Mouse (Mus musculus) embryonic facial prominence, embryonic 15.5 days (tissue): ENCODE measurements at regions not wholly inside any gene's neighbourhood (a gene's known extent, or its start where the extent isn't known, plus 50 kb on each side); places are given as distances from the start of the nearest gene placed in this dataset.

Experiments used
- ATAC-seq: fragments of 200-750 bp; cut with Nextera tagmentation; 2 replicates; pipeline ENCODE4 v1.8.0; 2017; ENCODE audit warnings: low read depth, moderate TSS enrichment; ENCODE audit not compliant: insufficient number of reproducible peaks, low FRiP score, low TSS enrichment
- H3K27ac ChIP-seq: fragments of 300-500 bp; sonication (generic); replicated peaks from 2 replicates; pipeline ENCODE4 v1.5.1; 2015; ENCODE audit warnings: mild to moderate bottlenecking, inconsistent platforms
- H3K27me3 ChIP-seq: fragments of 300-500 bp; sonication (generic); 2 replicates; pipeline ENCODE4 v1.6.1; 2015; ENCODE audit warnings: inconsistent platforms
- H3K36me3 ChIP-seq: fragments of 300-500 bp; sonication (generic); 2 replicates; pipeline ENCODE4 v1.6.1; 2015; ENCODE audit warnings: mild to moderate bottlenecking, inconsistent platforms
- H3K4me1 ChIP-seq: fragments of 300-500 bp; sonication (generic); 2 replicates; pipeline ENCODE4 v1.6.1; 2015; ENCODE audit warnings: inconsistent platforms
- H3K4me2 ChIP-seq: fragments of 300-500 bp; sonication (generic); replicated peaks from 2 replicates; pipeline ENCODE4 v1.6.1; 2015; ENCODE audit warnings: mild to moderate bottlenecking, inconsistent platforms
- H3K4me3 ChIP-seq: fragments of 300-500 bp; sonication (generic); replicated peaks from 2 replicates; pipeline ENCODE4 v1.5.1; 2015; ENCODE audit warnings: mild to moderate bottlenecking, inconsistent platforms
- H3K9ac ChIP-seq: fragments of 300-500 bp; sonication (generic); 2 replicates; pipeline ENCODE4 v1.6.1; 2015; ENCODE audit warnings: inconsistent platforms
- H3K9me3 ChIP-seq: fragments of 300-500 bp; sonication (generic); replicated peaks from 2 replicates; pipeline ENCODE4 v1.6.1; 2016; ENCODE audit warnings: inconsistent platforms
- WGBS: fragments of 180-500 bp; shearing (Covaris S2); methylation state at CpG from one replicate; pipeline ENCODE4 v1.1.7; 2015; 5-methylcytosine and 5-hydroxymethylcytosine counted together

DNA sequence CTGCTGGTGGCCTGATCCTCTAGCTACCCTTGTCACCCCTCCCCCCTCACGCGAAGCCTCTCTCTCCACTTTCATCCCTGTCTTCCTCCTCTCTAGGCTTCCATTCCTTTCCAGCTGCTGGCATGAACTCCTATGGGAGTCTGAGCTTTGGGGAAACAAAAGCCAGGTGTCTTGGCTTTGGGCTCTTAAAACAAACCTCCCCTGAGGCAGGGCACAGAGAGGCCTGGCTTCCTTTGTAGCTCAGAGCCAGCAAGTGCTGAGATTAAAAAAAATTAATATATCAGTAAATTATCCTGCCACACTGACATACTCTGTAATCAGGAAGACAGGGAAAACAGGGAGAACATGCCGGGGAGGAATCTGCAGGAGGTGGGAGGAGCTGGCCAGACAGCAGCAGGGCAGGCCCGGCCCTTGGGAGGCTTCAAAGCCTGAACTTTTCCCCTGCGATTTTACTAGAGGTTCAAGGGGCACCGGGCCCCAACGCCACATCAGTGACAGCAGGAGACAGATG, 139.2 kb upstream of the Nr2f2 start:
- Histone ChIP-seq H3K9me3 (no peaks in the 10 kb centered on the region), H3K36me3 (no peaks in the 10 kb centered on the region)
- 13% methylated on average over 7 of the region's 7 CpGs for WGBS

DNA sequence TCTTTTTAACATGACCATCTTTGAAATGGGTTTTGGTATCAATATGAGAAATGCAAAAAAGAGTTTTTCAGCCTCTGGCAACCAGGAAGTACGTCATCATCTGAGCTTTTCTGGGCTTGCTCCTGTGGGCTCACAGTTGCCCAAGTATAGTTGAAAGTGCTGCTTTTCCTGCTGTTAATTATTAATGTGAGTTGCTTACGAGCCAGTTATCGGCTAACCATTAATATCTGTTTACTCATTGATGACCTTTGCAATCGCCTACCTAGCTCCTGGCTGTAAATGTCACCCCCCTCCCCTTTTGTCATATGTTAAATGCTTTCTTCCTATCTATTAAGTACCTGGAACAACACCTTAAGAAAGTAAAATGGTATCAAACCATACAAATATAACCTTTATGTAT, 135.3 kb upstream of the Nr2f2 start:
- H3K9me3 ChIP-seq, result no peaks in the 10 kb centered on the region
- H3K4me1 ChIP-seq, result peaks cover 9% of the 10 kb centered on the region; the same call in 1 of the 2 replicates
- no peaks in the 10 kb centered on the region for H3K36me3 ChIP-seq
- 86% methylated on average over 4 of the region's 4 CpGs for WGBS
- H3K27ac ChIP-seq, result no peak overlapping the region
- H3K27me3 ChIP-seq, result no peaks in the 10 kb centered on the region
- no peak overlapping the region for H3K9ac ChIP-seq
- no peak overlapping the region for H3K4me3 ChIP-seq
- no peak overlapping the region for H3K4me2 ChIP-seq
- ATAC-seq, result no peak

More for the DNA sequence above, 139.2 kb upstream of the Nr2f2 start:
- Histone ChIP-seq H3K27me3 (no peaks in the 10 kb centered on the region), H3K4me3 (no peak overlapping the region), H3K9ac (no peak overlapping the region), H3K4me2 (no peak overlapping the region), H3K4me1 (peaks cover 9% of the 10 kb centered on the region; the same call in 1 of the 2 replicates), H3K27ac (no peak overlapping the region)
- ATAC-seq, result no peak

DNA sequence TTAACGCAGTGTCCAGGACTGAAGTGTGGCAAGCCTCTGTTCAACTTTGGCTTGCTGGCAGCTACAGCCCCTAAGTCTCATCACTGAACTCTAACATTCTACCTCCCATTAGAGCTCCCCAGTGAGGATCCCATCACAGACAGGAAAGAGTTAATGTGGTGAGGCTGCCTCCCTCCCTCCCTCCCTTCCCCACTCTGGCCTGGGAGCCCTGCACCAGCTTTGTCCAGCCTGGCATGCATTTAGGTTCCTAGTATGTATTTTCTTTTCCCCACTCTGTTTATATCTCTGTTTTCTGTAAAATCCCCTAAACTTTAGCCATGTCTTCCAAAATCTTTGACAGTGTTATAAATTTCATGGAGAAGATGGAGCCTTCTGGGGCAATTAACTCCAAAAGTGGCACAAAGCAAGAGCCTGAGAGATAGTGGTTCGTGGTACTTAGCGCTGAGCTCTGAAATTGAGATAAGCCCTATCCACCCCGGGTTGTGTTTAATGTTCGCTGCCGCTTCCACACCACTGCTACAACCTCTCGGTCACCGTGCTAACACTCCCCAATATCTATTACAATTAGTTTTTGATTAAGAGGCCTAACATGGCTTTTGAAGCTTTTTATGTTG, 130.1 kb upstream of the Nr2f2 start:
- Histone ChIP-seq H3K4me2 (no peak overlapping the region), H3K27me3 (no peaks in the 10 kb centered on the region), H3K4me3 (no peak overlapping the region), H3K27ac (no peak overlapping the region), H3K36me3 (no peaks in the 10 kb centered on the region), H3K4me1 (no peaks in the 10 kb centered on the region), H3K9ac (no peak overlapping the region), H3K9me3 (no peaks in the 10 kb centered on the region)
- ATAC-seq, result no peak
- 47% methylated on average over 8 of the region's 8 CpGs for whole genome bisulfite sequencing

DNA sequence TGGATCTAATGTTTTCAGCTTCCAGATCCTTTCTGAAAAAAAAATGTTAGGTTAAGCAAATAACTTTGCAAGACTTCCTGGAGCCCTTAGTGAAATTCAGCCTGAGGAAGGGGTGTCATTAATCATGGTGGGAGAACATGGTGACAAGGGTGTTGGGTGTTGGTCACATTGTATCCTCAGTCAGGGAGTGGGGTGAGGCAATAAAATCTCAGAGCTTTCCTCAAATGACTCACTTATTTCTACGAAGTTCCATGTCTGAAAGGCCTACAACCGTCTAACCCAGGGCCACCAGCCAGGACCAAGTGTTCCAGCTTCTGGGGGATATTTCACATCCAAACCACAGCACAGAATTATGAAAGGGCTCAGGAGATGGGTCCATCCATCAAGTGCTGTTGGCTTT, 117.7 kb upstream of the Nr2f2 start:
- WGBS, result 89% methylated on average over 2 of the region's 2 CpGs
- no peak for ATAC-seq
- Histone ChIP-seq H3K4me2 (no peak overlapping the region), H3K9me3 (no peaks in the 10 kb centered on the region), H3K36me3 (no peaks in the 10 kb centered on the region), H3K4me1 (no peaks in the 10 kb centered on the region), H3K27ac (no peak overlapping the region), H3K27me3 (no peaks in the 10 kb centered on the region), H3K9ac (no peak overlapping the region), H3K4me3 (no peak overlapping the region)

DNA sequence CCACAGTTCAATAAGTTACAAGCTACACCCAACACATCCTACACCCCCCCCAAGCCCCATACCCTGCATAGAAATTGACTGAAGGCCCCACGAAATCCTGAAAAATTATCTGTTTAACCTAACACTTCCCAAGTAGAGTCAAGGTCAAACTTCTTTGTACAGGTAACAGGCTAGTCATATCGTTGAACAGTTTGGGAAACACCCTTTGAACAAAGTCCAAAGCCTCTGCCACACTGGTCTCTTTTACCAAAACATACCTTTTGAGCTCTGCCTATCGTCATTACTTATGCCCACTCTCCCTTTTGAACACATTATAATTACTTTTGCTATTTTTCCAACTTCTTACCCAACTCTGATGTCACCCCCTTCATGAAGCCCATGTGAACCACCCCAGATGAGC, 117.0 kb upstream of the Nr2f2 start:
- 88% methylated on average over 3 of the region's 3 CpGs for WGBS
- no peaks in the 10 kb centered on the region for H3K27me3 ChIP-seq
- no peak overlapping the region for H3K4me3 ChIP-seq
- no peaks in the 10 kb centered on the region for H3K9me3 ChIP-seq
- no peaks in the 10 kb centered on the region for H3K36me3 ChIP-seq
- H3K4me2 ChIP-seq, result no peak overlapping the region
- no peak for ATAC-seq
- H3K27ac ChIP-seq, result no peak overlapping the region
- no peak overlapping the region for H3K9ac ChIP-seq
- no peaks in the 10 kb centered on the region for H3K4me1 ChIP-seq

DNA sequence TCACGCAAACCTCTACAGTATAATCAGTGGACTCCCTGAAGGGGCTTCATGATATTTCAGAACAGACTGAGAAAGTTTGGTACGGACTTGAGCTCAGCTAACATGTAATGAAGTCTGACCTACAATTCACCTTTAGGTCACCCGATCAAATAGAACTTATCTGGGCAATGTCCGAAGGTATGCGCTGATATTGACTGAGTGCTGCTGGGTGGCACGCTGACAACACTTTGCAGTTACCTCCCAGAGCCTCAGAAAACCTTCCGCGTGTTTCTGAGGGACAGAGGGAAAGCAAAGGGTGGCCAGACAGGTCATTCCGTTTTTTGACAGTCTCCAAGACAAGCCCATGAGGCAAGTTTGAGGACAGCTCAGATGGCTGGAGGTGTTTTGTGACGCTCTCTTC, 115.3 kb upstream of the Nr2f2 start:
- H3K4me3 ChIP-seq, result no peak overlapping the region
- H3K4me2 ChIP-seq, result no peak overlapping the region
- no peaks in the 10 kb centered on the region for H3K36me3 ChIP-seq
- no peak overlapping the region for H3K27ac ChIP-seq
- no peaks in the 10 kb centered on the region for H3K9me3 ChIP-seq
- no peaks in the 10 kb centered on the region for H3K27me3 ChIP-seq
- no peak for ATAC-seq
- no peak overlapping the region for H3K9ac ChIP-seq
- no peaks in the 10 kb centered on the region for H3K4me1 ChIP-seq
- WGBS, result 67% methylated on average over 10 of the region's 10 CpGs

DNA sequence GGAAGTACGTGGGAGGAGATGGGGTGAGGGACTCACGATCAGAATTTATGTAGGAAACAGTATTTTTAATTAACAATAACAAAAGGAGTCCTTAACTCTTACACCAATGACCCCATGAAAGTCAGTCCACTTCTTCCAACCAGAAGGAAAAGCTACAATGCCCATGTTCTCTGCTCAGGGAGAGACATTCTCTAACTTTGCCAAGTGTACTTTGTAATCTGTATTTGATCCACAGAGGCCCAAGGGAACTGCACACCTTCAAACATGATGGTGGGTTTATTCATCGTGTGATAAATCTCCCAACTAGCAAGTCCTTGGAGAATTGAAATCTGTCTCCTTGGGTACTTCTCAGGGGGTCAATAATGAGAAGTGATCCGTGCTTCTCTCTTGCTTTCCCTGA, 106.3 kb upstream of the Nr2f2 start:
- no peaks in the 10 kb centered on the region for H3K36me3 ChIP-seq
- H3K27me3 ChIP-seq, result no peaks in the 10 kb centered on the region
- H3K9ac ChIP-seq, result no peak overlapping the region
- H3K4me3 ChIP-seq, result no peak overlapping the region
- no peak overlapping the region for H3K4me2 ChIP-seq
- H3K4me1 ChIP-seq, result no peaks in the 10 kb centered on the region
- H3K9me3 ChIP-seq, result no peaks in the 10 kb centered on the region
- H3K27ac ChIP-seq, result no peak overlapping the region
- no peak for ATAC-seq
- 81% methylated on average over 4 of the region's 4 CpGs for WGBS

DNA sequence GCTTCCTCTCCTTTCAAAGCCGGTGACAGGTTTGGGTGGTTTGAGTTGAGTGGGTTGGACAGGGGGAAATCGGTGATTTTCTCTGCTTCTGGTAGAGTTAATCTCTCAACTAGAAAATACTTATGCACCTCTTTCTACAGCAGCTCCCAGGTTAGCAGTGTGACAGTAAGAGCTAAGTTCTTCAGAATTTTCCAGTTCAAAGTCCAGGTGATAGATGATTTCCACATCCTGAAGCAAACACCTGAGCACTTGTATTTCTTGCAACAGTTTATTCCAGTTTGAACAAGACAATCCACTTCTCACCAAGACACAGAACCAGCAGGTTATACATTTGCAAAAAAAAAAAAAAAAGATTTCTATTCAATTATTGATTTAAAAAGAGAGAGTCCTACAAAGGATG, 104.0 kb upstream of the Nr2f2 start:
- Histone ChIP-seq H3K27me3 (no peaks in the 10 kb centered on the region), H3K4me2 (no peak overlapping the region), H3K36me3 (no peaks in the 10 kb centered on the region), H3K9ac (no peak overlapping the region), H3K4me3 (no peak overlapping the region), H3K9me3 (no peaks in the 10 kb centered on the region), H3K4me1 (no peaks in the 10 kb centered on the region), H3K27ac (no peak overlapping the region)
- no peak for ATAC-seq
- WGBS, result 74% methylated on average over 2 of the region's 2 CpGs

DNA sequence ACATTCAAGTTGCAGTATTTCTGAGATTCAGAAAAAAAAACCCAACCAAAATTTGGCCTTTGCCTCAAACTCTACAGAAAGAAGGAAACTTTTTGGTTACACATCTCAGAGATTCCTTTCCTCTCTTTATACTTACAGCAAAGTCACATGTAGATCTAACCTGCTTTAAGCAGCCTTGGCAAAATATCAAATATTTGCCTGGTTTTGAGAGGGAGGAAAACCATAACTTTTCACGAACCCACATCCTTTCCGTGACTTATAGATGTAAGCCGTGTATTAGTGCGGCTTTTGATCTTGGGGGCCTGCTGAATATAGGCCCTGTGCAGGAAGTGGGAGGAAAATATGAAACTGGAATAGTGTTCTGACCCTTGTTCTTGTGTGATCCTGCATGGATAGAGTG, 95.6 kb upstream of the Nr2f2 start:
- Histone ChIP-seq H3K9ac (no peak overlapping the region), H3K4me1 (no peaks in the 10 kb centered on the region), H3K4me3 (no peak overlapping the region), H3K27ac (no peak overlapping the region), H3K4me2 (no peak overlapping the region), H3K27me3 (no peaks in the 10 kb centered on the region), H3K9me3 (no peaks in the 10 kb centered on the region), H3K36me3 (no peaks in the 10 kb centered on the region)
- WGBS, result 41% methylated on average over 4 of the region's 4 CpGs
- ATAC-seq, result no peak

DNA sequence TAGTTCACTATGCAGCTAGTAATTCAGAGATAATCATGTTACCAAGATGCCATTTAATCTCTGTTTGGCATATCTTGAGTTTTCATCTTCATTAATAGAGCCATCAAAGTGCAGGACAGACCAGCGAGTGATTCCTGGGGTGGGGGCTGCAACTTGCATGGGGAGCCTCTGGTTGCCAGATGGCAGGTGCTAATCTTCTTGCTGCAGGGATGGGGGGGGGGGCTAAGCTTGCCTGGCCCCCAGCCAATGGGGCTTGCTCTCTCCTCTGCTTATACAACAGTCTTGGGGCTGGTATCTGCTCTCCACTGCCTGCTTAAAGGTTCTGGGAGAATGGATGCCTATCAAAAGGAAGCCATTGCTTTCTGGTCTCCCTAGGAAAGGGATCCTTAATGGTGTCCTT, 88.0 kb upstream of the Nr2f2 start:
- Histone ChIP-seq H3K27me3 (no peaks in the 10 kb centered on the region), H3K36me3 (no peaks in the 10 kb centered on the region), H3K9me3 (no peaks in the 10 kb centered on the region), H3K4me2 (no peak overlapping the region), H3K4me3 (no peak overlapping the region), H3K9ac (no peak overlapping the region), H3K27ac (no peak overlapping the region), H3K4me1 (no peaks in the 10 kb centered on the region)
- ATAC-seq, result no peak
- WGBS, result 48% methylated on average over 1 of the region's 1 CpGs

DNA sequence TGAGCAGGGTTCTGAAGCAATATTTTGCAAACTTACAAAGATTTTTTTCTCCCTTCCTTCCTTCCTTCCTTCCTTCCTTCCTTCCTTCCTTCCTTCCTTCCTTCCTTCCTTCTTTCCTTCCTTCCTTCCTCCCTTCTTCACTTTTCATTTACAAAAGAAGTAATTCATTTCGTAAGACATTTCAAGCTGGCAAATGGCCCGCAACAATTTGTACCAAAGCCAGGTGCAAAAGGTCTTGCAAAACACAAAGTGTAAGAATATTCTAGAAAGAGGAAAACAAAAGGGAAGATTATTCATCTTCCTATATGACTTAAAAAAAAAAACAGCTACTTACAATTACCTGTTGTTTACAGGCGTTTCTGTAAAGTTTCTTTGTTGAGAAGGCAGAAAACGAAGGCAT, 86.3 kb upstream of the Nr2f2 start:
- H3K4me3 ChIP-seq, result no peak overlapping the region
- H3K9me3 ChIP-seq, result no peaks in the 10 kb centered on the region
- H3K27me3 ChIP-seq, result no peaks in the 10 kb centered on the region
- no peak overlapping the region for H3K4me2 ChIP-seq
- H3K9ac ChIP-seq, result no peak overlapping the region
- 73% methylated on average over 4 of the region's 4 CpGs for WGBS
- no peaks in the 10 kb centered on the region for H3K4me1 ChIP-seq
- H3K27ac ChIP-seq, result no peak overlapping the region
- ATAC-seq, result no peak
- H3K36me3 ChIP-seq, result no peaks in the 10 kb centered on the region

DNA sequence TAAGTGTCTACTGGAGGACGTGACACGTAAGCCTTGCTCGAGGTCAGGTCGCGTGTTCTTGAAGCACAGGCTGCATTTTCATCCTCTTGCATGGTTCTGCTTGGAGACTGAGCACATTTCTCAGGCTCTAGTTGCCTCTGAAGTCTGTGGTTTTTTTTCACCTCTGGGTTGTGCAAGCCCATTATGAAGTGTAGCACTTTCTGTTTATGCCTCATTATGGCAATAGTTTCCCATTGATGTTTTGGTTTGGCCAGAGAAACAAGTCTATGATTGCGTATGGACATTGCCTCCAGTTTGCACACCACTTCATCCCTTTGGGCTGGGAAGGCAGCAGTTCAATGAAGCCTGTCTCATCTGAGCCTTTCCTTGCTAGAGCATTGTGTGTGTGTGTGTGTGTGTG, 72.4 kb upstream of the Nr2f2 start:
- ATAC-seq, result no peak
- Histone ChIP-seq H3K4me3 (no peak overlapping the region), H3K27ac (no peak overlapping the region), H3K36me3 (no peaks in the 10 kb centered on the region), H3K9me3 (no peaks in the 10 kb centered on the region), H3K27me3 (no peaks in the 10 kb centered on the region), H3K9ac (no peak overlapping the region), H3K4me2 (no peak overlapping the region), H3K4me1 (peaks cover 1% of the 10 kb centered on the region; the same call in 1 of the 2 replicates)
- 94% methylated on average over 6 of the region's 6 CpGs for WGBS
